In genomic region chr4:116176543-116176988, GRCm38 (mm10) we compare ENCODE assay signal across 7 mouse cellular contexts. TPM values are rescaled to one million over a fixed set of nuclear protein-coding genes. Genes with fewer than 3 reads are reported as not detected.
DNase-seq lines count a peak whose midpoint lies in the region; ATAC-seq and TF ChIP-seq lines count a peak whose summit lies in the region.

No protein-coding gene starts in this region.

- peak; percentile 77 for ATAC-seq in intestine, postnatal 0 days
- peak; percentile 48; the same call in 1 of the 2 replicates for ATAC-seq in limb, embryonic 12.5 days (ENCODE audit: insufficient number of reproducible peaks, insufficient read depth, low FRiP score, low TSS enrichment, low read depth)
- peak; percentile 90 for ATAC-seq in stomach, embryonic 15.5 days (ENCODE audit: insufficient read depth, low FRiP score, low read depth)

- no peak for TF ChIP-seq CTCF in cortical plate, adult 2 months (IDR thresholded peaks at IDR 0.05; ENCODE audit: extremely low read depth, insufficient read depth, low read length)
- no peak for TF ChIP-seq CTCF in intestine, postnatal 0 days (IDR thresholded peaks at IDR 0.05; ENCODE audit: low read depth)

- H3K9me3 ChIP-seq in intestine, postnatal 0 days (ENCODE audit: control insufficient read depth), result no peaks in the 10 kb centered on the region
- H3K9me3 ChIP-seq in limb, embryonic 12.5 days, result no peaks in the 10 kb centered on the region
- H3K9me3 ChIP-seq in midbrain, embryonic 10.5 days (replicated peaks), result no peaks in the 10 kb centered on the region
- no peaks in the 10 kb centered on the region for H3K9me3 ChIP-seq in stomach, embryonic 15.5 days

- peak overlapping the region; percentile 91 for H3K27ac ChIP-seq in cortical plate, adult 2 months (ENCODE audit: insufficient read depth, low read length)
- peak overlapping the region; percentile 75 for H3K27ac ChIP-seq in intestine, postnatal 0 days (ENCODE audit: low read depth, low read length)
- no peak overlapping the region for H3K27ac ChIP-seq in limb, embryonic 12.5 days
- peak overlapping the region; percentile 70 for H3K27ac ChIP-seq in midbrain, embryonic 10.5 days (replicated peaks)
- H3K27ac ChIP-seq in stomach, embryonic 15.5 days, result peak overlapping the region; percentile 91

- peaks cover 7% of the 10 kb centered on the region for H3K4me1 ChIP-seq in cortical plate, adult 2 months (ENCODE audit: control insufficient read depth, insufficient read depth, low read length)
- H3K4me1 ChIP-seq in intestine, postnatal 0 days (replicated peaks; ENCODE audit: control insufficient read depth, insufficient read depth, low read length), result peaks cover 13% of the 10 kb centered on the region
- peaks cover 29% of the 10 kb centered on the region for H3K4me1 ChIP-seq in limb, embryonic 12.5 days (replicated peaks)
- H3K4me1 ChIP-seq in midbrain, embryonic 10.5 days, result peaks cover 47% of the 10 kb centered on the region
- H3K4me1 ChIP-seq in stomach, embryonic 15.5 days, result peaks cover 30% of the 10 kb centered on the region

- DNase-seq in adrenal gland, postnatal 36 days, result peak; percentile 48 to 66
- peak; percentile 99 for DNase-seq in heart, adult 11 months
- DNase-seq in midbrain, embryonic 10.5 days (ENCODE audit: low spot score), result peak; percentile 54

- WGBS in intestine, postnatal 0 days, result 11% methylated on average over 10 of the region's 10 CpGs
- WGBS in limb, embryonic 12.5 days, result 25% methylated on average over 10 of the region's 10 CpGs
- WGBS in midbrain, embryonic 10.5 days, result 31% methylated on average over 10 of the region's 10 CpGs
- WGBS in stomach, embryonic 15.5 days, result 15% methylated on average over 10 of the region's 10 CpGs

- no peaks in the 10 kb centered on the region for H3K27me3 ChIP-seq in intestine, postnatal 0 days (replicated peaks; ENCODE audit: control insufficient read depth, insufficient read depth, low read length)
- no peaks in the 10 kb centered on the region for H3K27me3 ChIP-seq in limb, embryonic 12.5 days
- no peaks in the 10 kb centered on the region for H3K27me3 ChIP-seq in midbrain, embryonic 10.5 days (ENCODE audit: low read depth, poor library complexity, severe bottlenecking)
- H3K27me3 ChIP-seq in stomach, embryonic 15.5 days (replicated peaks), result no peaks in the 10 kb centered on the region

- 0 out of 2 replicates have a peak, but pooled peaks have one; percentile 42 for TF ChIP-seq POLR2A in cortical plate, adult 2 months (IDR thresholded peaks at IDR 0.05; ENCODE audit: extremely low read depth, insufficient read depth, low read length)

- H3K9ac ChIP-seq in intestine, postnatal 0 days (ENCODE audit: low read depth, low read length), result peak overlapping the region; percentile 17; the same call in 1 of the 2 replicates
- no peak overlapping the region for H3K9ac ChIP-seq in limb, embryonic 12.5 days (replicated peaks)
- peak overlapping the region; percentile 8; the same call in 1 of the 2 replicates for H3K9ac ChIP-seq in stomach, embryonic 15.5 days

- no peaks in the 10 kb centered on the region for H3K36me3 ChIP-seq in intestine, postnatal 0 days (ENCODE audit: control insufficient read depth, insufficient read depth)
- no peaks in the 10 kb centered on the region for H3K36me3 ChIP-seq in limb, embryonic 12.5 days
- H3K36me3 ChIP-seq in midbrain, embryonic 10.5 days, result no peaks in the 10 kb centered on the region
- no peaks in the 10 kb centered on the region for H3K36me3 ChIP-seq in stomach, embryonic 15.5 days

- peak overlapping the region; percentile 20 for H3K4me3 ChIP-seq in cortical plate, adult 2 months (ENCODE audit: insufficient read depth, low read length)
- H3K4me3 ChIP-seq in intestine, postnatal 0 days (ENCODE audit: low read depth, low read length), result peak overlapping the region; percentile 4; the same call in 1 of the 2 replicates
- H3K4me3 ChIP-seq in limb, embryonic 12.5 days (replicated peaks), result no peak overlapping the region
- H3K4me3 ChIP-seq in midbrain, embryonic 10.5 days, result peak overlapping the region; percentile 7; the same call in 1 of the 2 replicates
- peak overlapping the region; percentile 26; the same call in 1 of the 2 replicates for H3K4me3 ChIP-seq in stomach, embryonic 15.5 days (replicated peaks)

- H3K4me2 ChIP-seq in intestine, postnatal 0 days (replicated peaks; ENCODE audit: low read depth), result peak overlapping the region; percentile 54
- peak overlapping the region; percentile 26 for H3K4me2 ChIP-seq in limb, embryonic 12.5 days
- H3K4me2 ChIP-seq in stomach, embryonic 15.5 days, result peak overlapping the region; percentile 52

RNA-seq across cellular contexts. Expression of gene Gm49337, which starts 3.4 kb away (rescaled TPM):
- total RNA-seq in adrenal gland, postnatal 36 days (2021), result not detected
- not detected in 2 replicates for polyA plus RNA-seq in cortical plate, adult 2 months (2012; rRNA removed)
- polyA plus RNA-seq in intestine, postnatal 0 days (2015; fragmentation: Nextera tagmentation; extraction: Ambion mirVana), result not detected in 2 replicates
- not detected in 2 replicates for polyA plus RNA-seq in limb, embryonic 12.5 days (2016; fragmentation: Nextera tagmentation; extraction: Ambion mirVana)
- polyA plus RNA-seq in midbrain, embryonic 10.5 days (2016; fragmentation: Nextera tagmentation; extraction: Ambion mirVana), result not detected in 2 replicates
- not detected in 2 replicates for polyA plus RNA-seq in stomach, embryonic 15.5 days (2015; fragmentation: Nextera tagmentation; extraction: Ambion mirVana)

RNA-seq across cellular contexts. Expression of gene 1700042G07Rik, which starts 3.4 kb away (rescaled TPM):
- not detected for total RNA-seq in adrenal gland, postnatal 36 days (2021)
- polyA plus RNA-seq in cortical plate, adult 2 months (2012; rRNA removed), result not detected in 2 replicates
- not detected in 2 replicates for polyA plus RNA-seq in intestine, postnatal 0 days (2015; fragmentation: Nextera tagmentation; extraction: Ambion mirVana)
- not detected in 2 replicates for polyA plus RNA-seq in limb, embryonic 12.5 days (2016; fragmentation: Nextera tagmentation; extraction: Ambion mirVana)
- not detected in 2 replicates for polyA plus RNA-seq in midbrain, embryonic 10.5 days (2016; fragmentation: Nextera tagmentation; extraction: Ambion mirVana)
- not detected in 2 replicates for polyA plus RNA-seq in stomach, embryonic 15.5 days (2015; fragmentation: Nextera tagmentation; extraction: Ambion mirVana)

RNA-seq across cellular contexts. Expression of gene Tspan1, which starts 9.2 kb away (rescaled TPM):
- not detected for total RNA-seq in adrenal gland, postnatal 36 days (2021)
- 0.26 and 0.27 TPM in 2 replicates for polyA plus RNA-seq in cortical plate, adult 2 months (2012; rRNA removed)
- polyA plus RNA-seq in intestine, postnatal 0 days (2015; fragmentation: Nextera tagmentation; extraction: Ambion mirVana), result 40.1 and 63.8 TPM in 2 replicates
- polyA plus RNA-seq in limb, embryonic 12.5 days (2016; fragmentation: Nextera tagmentation; extraction: Ambion mirVana), result 0.10 and 0.16 TPM in 2 replicates
- polyA plus RNA-seq in midbrain, embryonic 10.5 days (2016; fragmentation: Nextera tagmentation; extraction: Ambion mirVana), result 0.06 TPM in 1 of 2 replicates, not detected in the other
- polyA plus RNA-seq in stomach, embryonic 15.5 days (2015; fragmentation: Nextera tagmentation; extraction: Ambion mirVana), result 47.5 and 50.8 TPM in 2 replicates

RNA-seq across cellular contexts. Expression of gene Lurap1, which starts 25.4 kb away (rescaled TPM):
- 10 to 100 TPM in 1 of 2 experiments, 1 to 10 TPM in 1; 7.6 to 10.1 TPM for total RNA-seq in adrenal gland, postnatal 36 days (2021)
- polyA plus RNA-seq in cortical plate, adult 2 months (2012; rRNA removed), result 14.2 TPM in 2 replicates
- 0.56 and 0.68 TPM in 2 replicates for polyA plus RNA-seq in intestine, postnatal 0 days (2015; fragmentation: Nextera tagmentation; extraction: Ambion mirVana)
- 2.6 and 2.8 TPM in 2 replicates for polyA plus RNA-seq in limb, embryonic 12.5 days (2016; fragmentation: Nextera tagmentation; extraction: Ambion mirVana)
- polyA plus RNA-seq in midbrain, embryonic 10.5 days (2016; fragmentation: Nextera tagmentation; extraction: Ambion mirVana), result 2.2 and 2.7 TPM in 2 replicates
- polyA plus RNA-seq in stomach, embryonic 15.5 days (2015; fragmentation: Nextera tagmentation; extraction: Ambion mirVana), result 2.4 and 3.1 TPM in 2 replicates

RNA-seq across cellular contexts. Expression of gene Pik3r3, which starts 44.9 kb away (rescaled TPM):
- total RNA-seq in adrenal gland, postnatal 36 days (2021), result 10 to 100 TPM; 15.7 to 19.7 TPM
- polyA plus RNA-seq in cortical plate, adult 2 months (2012; rRNA removed), result 34.6 and 35.3 TPM in 2 replicates
- polyA plus RNA-seq in intestine, postnatal 0 days (2015; fragmentation: Nextera tagmentation; extraction: Ambion mirVana), result 2.9 and 3.5 TPM in 2 replicates
- 45.2 and 50.7 TPM in 2 replicates for polyA plus RNA-seq in limb, embryonic 12.5 days (2016; fragmentation: Nextera tagmentation; extraction: Ambion mirVana)
- 46.0 and 68.7 TPM in 2 replicates for polyA plus RNA-seq in midbrain, embryonic 10.5 days (2016; fragmentation: Nextera tagmentation; extraction: Ambion mirVana)
- 9.3 and 12.2 TPM in 2 replicates for polyA plus RNA-seq in stomach, embryonic 15.5 days (2015; fragmentation: Nextera tagmentation; extraction: Ambion mirVana)

Comparison
In these comparisons a context has a peak if more than half of its experiments do, and no peak if none do; other contexts are left out.
1. RNA of gene Tspan1, which starts 9.2 kb away (polyA plus RNA-seq): 40.1 to 63.8 TPM in intestine, postnatal 0 days and 47.5 to 50.8 TPM in stomach, embryonic 15.5 days; 0.26 to 0.27 TPM in cortical plate, adult 2 months, 0.10 to 0.16 TPM in limb, embryonic 12.5 days and 0.06 TPM in midbrain, embryonic 10.5 days; every median in the first group is over 10 times any median in the second.
2. Peak in every context shown above with its lines, with median percentiles within 50 percentile points of each other: DNase-seq, ATAC-seq and H3K4me2 ChIP-seq.